13 mouse cellular contexts compared by ENCODE assay signal in genomic region chr11:34415884-34416618, GRCm38 (mm10).
A peak's percentile ranks its signal among the peaks of the same experiment; 100 is the strongest.
DNase-seq lines count a peak whose midpoint lies in the region; ATAC-seq and TF ChIP-seq lines count a peak whose summit lies in the region.
"Had no signal": no experiment of that assay in that cellular context is flagged by ENCODE, and none has a peak within 500 bp of the region (broad histone marks: within the 10 kb centered on the region; RNA-seq: fewer than 3 reads in every experiment).

No protein-coding gene starts in this region.

- no peak overlapping the region for H3K4me3 ChIP-seq in forebrain, embryonic 15.5 days
- no peak overlapping the region for H3K4me3 ChIP-seq in midbrain, embryonic 11.5 days (ENCODE audit: low read depth, low read length)
- H3K4me3 ChIP-seq: lung, embryonic 15.5 days; stomach, embryonic 15.5 days had no signal

- peak; percentile 53; the same call in 1 of the 2 replicates for ATAC-seq in forebrain, embryonic 15.5 days (replicated peaks)
- peak; percentile 72 for ATAC-seq in midbrain, embryonic 11.5 days (ENCODE audit: low FRiP score)

- H3K27ac ChIP-seq in forebrain, embryonic 15.5 days (replicated peaks) = no peak overlapping the region
- no peak overlapping the region for H3K27ac ChIP-seq in midbrain, embryonic 11.5 days (ENCODE audit: low read depth, low read length)
- H3K27ac ChIP-seq: lung, embryonic 15.5 days; stomach, embryonic 15.5 days had no signal

- H3K36me3 ChIP-seq in forebrain, embryonic 15.5 days = no peaks in the 10 kb centered on the region
- H3K36me3 ChIP-seq in midbrain, embryonic 11.5 days (ENCODE audit: control insufficient read depth, insufficient read depth, low read length) = no peaks in the 10 kb centered on the region
- H3K36me3 ChIP-seq: lung, embryonic 15.5 days; stomach, embryonic 15.5 days had no signal

- 21% methylated on average over 9 of the region's 9 CpGs for WGBS in forebrain, embryonic 15.5 days
- whole genome bisulfite sequencing in midbrain, embryonic 11.5 days = 39% methylated on average over 9 of the region's 9 CpGs

- no peak for TF ChIP-seq POLR2A in brain, embryonic 14.5 days (IDR thresholded peaks at IDR 0.05; ENCODE audit: borderline replicate concordance, extremely low read depth, insufficient read depth, insufficient read length, poor library complexity, severe bottlenecking)

- no peak overlapping the region for H3K4me2 ChIP-seq in forebrain, embryonic 15.5 days (replicated peaks)
- no peak overlapping the region for H3K4me2 ChIP-seq in midbrain, embryonic 11.5 days
- H3K4me2 ChIP-seq: lung, embryonic 15.5 days; stomach, embryonic 15.5 days had no signal

- no peak overlapping the region for H3K9ac ChIP-seq in forebrain, embryonic 15.5 days (replicated peaks)
- H3K9ac ChIP-seq in midbrain, embryonic 11.5 days (ENCODE audit: low read length) = no peak overlapping the region
- H3K9ac ChIP-seq: lung, embryonic 15.5 days; stomach, embryonic 15.5 days had no signal

- DNase-seq in ES-CJ7 (ENCODE audit: low read depth, low spot score) (peak; percentile 30), MN1 (ENCODE audit: low spot score) (no peak)
- peak; percentile 82 for DNase-seq in brain, embryonic 14.5 days (ENCODE audit: low read depth)
- DNase-seq in midbrain, embryonic 11.5 days (ENCODE audit: low spot score, missing footprints) = peak; percentile 86
- no peak for DNase-seq in layer of hippocampus, postnatal 10 days (ENCODE audit: low spot score in 2 of 2)
- DNase-seq in kidney, postnatal 36 days = no peak
- no peak for DNase-seq in cerebellum, postnatal 14 days
- DNase-seq: cerebellum, postnatal 36 days; heart, postnatal 4 days; kidney, postnatal 14 days had no signal

- peaks cover 14% of the 10 kb centered on the region for H3K4me1 ChIP-seq in forebrain, embryonic 15.5 days
- peaks cover 7% of the 10 kb centered on the region for H3K4me1 ChIP-seq in midbrain, embryonic 11.5 days (ENCODE audit: control insufficient read depth, insufficient read depth, low read length)
- H3K4me1 ChIP-seq: lung, embryonic 15.5 days; stomach, embryonic 15.5 days had no signal

- H3K27me3 ChIP-seq in forebrain, embryonic 15.5 days = no peaks in the 10 kb centered on the region
- no peaks in the 10 kb centered on the region for H3K27me3 ChIP-seq in midbrain, embryonic 11.5 days (ENCODE audit: control insufficient read depth, insufficient read depth, low read length)
- H3K27me3 ChIP-seq: lung, embryonic 15.5 days; stomach, embryonic 15.5 days had no signal

- no peaks in the 10 kb centered on the region for H3K9me3 ChIP-seq in forebrain, embryonic 15.5 days
- no peaks in the 10 kb centered on the region for H3K9me3 ChIP-seq in midbrain, embryonic 11.5 days (ENCODE audit: control insufficient read depth, low read length)
- H3K9me3 ChIP-seq: lung, embryonic 15.5 days; stomach, embryonic 15.5 days had no signal

- no peak for TF ChIP-seq CTCF in brain, embryonic 14.5 days (IDR thresholded peaks at IDR 0.05; ENCODE audit: borderline replicate concordance, extremely low read depth, insufficient read depth, insufficient read length)

Comparison
In these comparisons a context has a peak if more than half of its experiments do, and no peak if none do; other contexts are left out.
1. DNase-seq: peak in ES-CJ7 (single experiment), brain, embryonic 14.5 days (single experiment) and midbrain, embryonic 11.5 days (single experiment); none in layer of hippocampus, postnatal 10 days (0 of 2), MN1 (single experiment), kidney, postnatal 36 days (0 of 2) and cerebellum, postnatal 14 days (0 of 2).